Mouse (Mus musculus): Measurements from ENCODE around the gene Prss46.

DNA sequence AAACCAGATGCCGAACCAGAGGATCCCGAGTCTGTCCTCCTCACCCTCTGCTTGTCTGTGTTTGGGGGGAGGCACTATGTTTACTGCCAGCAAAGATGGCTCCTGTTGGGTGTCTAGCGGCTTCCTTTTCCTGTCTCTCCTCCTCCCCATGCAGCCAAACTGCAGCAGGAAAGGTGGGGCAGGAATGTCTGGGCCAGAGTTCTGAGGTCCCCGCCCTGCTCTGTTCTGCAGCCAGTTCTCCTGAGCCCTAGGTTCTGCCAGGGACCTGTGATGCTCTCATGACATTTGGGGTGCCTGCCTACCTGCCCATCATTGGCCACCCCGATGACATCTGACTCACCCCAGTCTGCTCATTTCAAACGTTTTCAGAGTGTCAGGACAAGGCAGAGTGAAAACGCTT, 37.6 kb downstream of the Prss46 start:
- no peak for TF ChIP-seq CTCF (conservative IDR thresholded peaks at IDR 0.05; ENCODE audit: insufficient read depth, insufficient read length, low read depth, low read length)
- TF ChIP-seq POLR2A (IDR thresholded peaks at IDR 0.05; ENCODE audit: low read depth, low read length), result no peak

Measured in kidney, adult 2 months (tissue).